Comparison of ENCODE assay signal across 9 mouse cellular contexts in genomic region chr16:8424161-8424970, GRCm38 (mm10). TPM values are rescaled to one million over a fixed set of nuclear protein-coding genes. Genes with fewer than 3 reads are reported as not detected.
DNase-seq lines count a peak whose midpoint lies in the region; ATAC-seq and TF ChIP-seq lines count a peak whose summit lies in the region.
"Had no signal": no experiment of that assay in that cellular context is flagged by ENCODE, and none has a peak within 500 bp of the region (broad histone marks: within the 10 kb centered on the region; RNA-seq: fewer than 3 reads in every experiment).

No protein-coding gene starts in this region.

- no peak for ATAC-seq in kidney, postnatal 0 days (replicated peaks; ENCODE audit: low FRiP score, low read depth)
- no peak for ATAC-seq in forebrain, embryonic 12.5 days (ENCODE audit: low FRiP score)
- ATAC-seq in midbrain, embryonic 12.5 days (ENCODE audit: low FRiP score, low read depth) = no peak
- ATAC-seq in megakaryocyte, adult 5-6 weeks (ENCODE audit: poor library complexity, severe bottlenecking) = no peak

- WGBS in kidney, postnatal 0 days = 4% methylated on average over 43 of the region's 43 CpGs
- 4% methylated on average over 43 of the region's 43 CpGs for WGBS in forebrain, embryonic 12.5 days
- 4% methylated on average over 42 of the region's 43 CpGs for WGBS in midbrain, embryonic 12.5 days

- H3K4me1 ChIP-seq in kidney, postnatal 0 days (replicated peaks; ENCODE audit: insufficient read depth, low read length) = no peaks in the 10 kb centered on the region
- peaks cover 9% of the 10 kb centered on the region for H3K4me1 ChIP-seq in forebrain, embryonic 12.5 days
- H3K4me1 ChIP-seq in midbrain, embryonic 12.5 days = peaks cover 10% of the 10 kb centered on the region; the same call in 1 of the 2 replicates

- peak overlapping the region; percentile 32 for H3K4me3 ChIP-seq in kidney, postnatal 0 days (replicated peaks; ENCODE audit: low read depth, low read length)
- peak overlapping the region; percentile 35 for H3K4me3 ChIP-seq in forebrain, embryonic 12.5 days (replicated peaks)
- peak overlapping the region; percentile 51 for H3K4me3 ChIP-seq in layer of hippocampus, adult 2 months
- peak overlapping the region; percentile 39 for H3K4me3 ChIP-seq in midbrain, embryonic 12.5 days
- H3K4me3 ChIP-seq: heart, adult 2 months had no signal

- H3K36me3 ChIP-seq in kidney, postnatal 0 days (ENCODE audit: insufficient read depth, low read length) = no peaks in the 10 kb centered on the region
- no peaks in the 10 kb centered on the region for H3K36me3 ChIP-seq in forebrain, embryonic 12.5 days (replicated peaks)
- H3K36me3 ChIP-seq in midbrain, embryonic 12.5 days = no peaks in the 10 kb centered on the region

- no peak for TF ChIP-seq CTCF in kidney, postnatal 0 days (IDR thresholded peaks at IDR 0.05; ENCODE audit: low read depth)
- no peak for TF ChIP-seq CTCF in layer of hippocampus, adult 2 months (conservative IDR thresholded peaks at IDR 0.05)

- H3K27me3 ChIP-seq in kidney, postnatal 0 days (ENCODE audit: insufficient read depth, low read length) = peaks cover 22% of the 10 kb centered on the region
- peaks cover 58% of the 10 kb centered on the region for H3K27me3 ChIP-seq in forebrain, embryonic 12.5 days
- peaks cover 52% of the 10 kb centered on the region for H3K27me3 ChIP-seq in midbrain, embryonic 12.5 days

- no peak overlapping the region for H3K27ac ChIP-seq in kidney, postnatal 0 days
- H3K27ac ChIP-seq in forebrain, embryonic 12.5 days = no peak overlapping the region
- peak overlapping the region; percentile 70 for H3K27ac ChIP-seq in layer of hippocampus, adult 2 months
- no peak overlapping the region for H3K27ac ChIP-seq in midbrain, embryonic 12.5 days (replicated peaks)
- H3K27ac ChIP-seq: heart, adult 2 months had no signal

- no peaks in the 10 kb centered on the region for H3K9me3 ChIP-seq in kidney, postnatal 0 days (replicated peaks; ENCODE audit: low read length)
- H3K9me3 ChIP-seq in forebrain, embryonic 12.5 days = no peaks in the 10 kb centered on the region
- H3K9me3 ChIP-seq in midbrain, embryonic 12.5 days = no peaks in the 10 kb centered on the region

- H3K9ac ChIP-seq in kidney, postnatal 0 days (ENCODE audit: low read depth, low read length) = peak overlapping the region; percentile 10; the same call in 1 of the 2 replicates
- H3K9ac ChIP-seq in forebrain, embryonic 12.5 days = no peak overlapping the region
- peak overlapping the region; percentile 39; the same call in 1 of the 2 replicates for H3K9ac ChIP-seq in midbrain, embryonic 12.5 days (replicated peaks)

- no peak for DNase-seq in kidney, postnatal 0 days (ENCODE audit: low spot score)
- DNase-seq in kidney, postnatal 10 days = no peak
- DNase-seq in layer of hippocampus, adult 2 months (ENCODE audit: low spot score in 2 of 2) = peak; percentile 48 to 65
- DNase-seq in urinary bladder, postnatal 25 days (ENCODE audit: low spot score) = no peak
- DNase-seq in kidney, postnatal 25 days = no peak

- peak overlapping the region; percentile 66 for H3K4me2 ChIP-seq in kidney, postnatal 0 days (ENCODE audit: low read length)
- H3K4me2 ChIP-seq in forebrain, embryonic 12.5 days = peak overlapping the region; percentile 57
- H3K4me2 ChIP-seq in midbrain, embryonic 12.5 days (replicated peaks) = peak overlapping the region; percentile 61

RNA-seq across cellular contexts. Expression of gene Tmem114, which starts 0.6 kb away (rescaled TPM):
- not detected in 2 replicates for polyA plus RNA-seq in kidney, postnatal 0 days (2015; fragmentation: Nextera tagmentation; extraction: Ambion mirVana)
- not detected in 2 replicates for polyA plus RNA-seq in forebrain, embryonic 12.5 days (2016; fragmentation: Nextera tagmentation; extraction: Ambion mirVana)
- total RNA-seq in layer of hippocampus, adult 2 months (2021) = 1 to 10 TPM; 5.0 to 5.2 TPM
- polyA plus RNA-seq in midbrain, embryonic 12.5 days (2016; fragmentation: Nextera tagmentation; extraction: Ambion mirVana) = not detected in 2 replicates
- not detected in 2 replicates for total RNA-seq in megakaryocyte, adult 5-6 weeks (2015)
- not detected in 2 replicates for total RNA-seq in megakaryocyte, adult 5-6 weeks (2017)
- total RNA-seq: heart, adult 2 months had no signal
- polyA plus RNA-seq: heart, adult 2 months had no signal

RNA-seq across cellular contexts. Expression of gene Mettl22, which starts 46.2 kb away (rescaled TPM):
- 15.2 and 18.4 TPM in 2 replicates for polyA plus RNA-seq in kidney, postnatal 0 days (2015; fragmentation: Nextera tagmentation; extraction: Ambion mirVana)
- polyA plus RNA-seq in forebrain, embryonic 12.5 days (2016; fragmentation: Nextera tagmentation; extraction: Ambion mirVana) = 19.3 and 21.1 TPM in 2 replicates
- 10 to 100 TPM; 27.2 to 30.7 TPM for total RNA-seq in layer of hippocampus, adult 2 months (2021)
- polyA plus RNA-seq in midbrain, embryonic 12.5 days (2016; fragmentation: Nextera tagmentation; extraction: Ambion mirVana) = 17.1 and 19.9 TPM in 2 replicates
- total RNA-seq in megakaryocyte, adult 5-6 weeks (2015) = 2.9 and 6.1 TPM in 2 replicates
- total RNA-seq in megakaryocyte, adult 5-6 weeks (2017) = 2.7 and 4.5 TPM in 2 replicates

Comparison
In these comparisons a context has a peak if more than half of its experiments do, and no peak if none do; other contexts are left out.
1. DNase-seq: peak in layer of hippocampus, adult 2 months (2 of 2); none in kidney, postnatal 0 days (single experiment), kidney, postnatal 10 days (single experiment), urinary bladder, postnatal 25 days (single experiment) and kidney, postnatal 25 days (0 of 2).
2. Peak in every context shown above with its lines, with median percentiles within 50 percentile points of each other: H3K4me2 ChIP-seq and H3K4me3 ChIP-seq.